Mouse (Mus musculus) neural tube, embryonic 11.5 days (tissue): ENCODE measurements around the gene Olfr65. TPM values are rescaled to one million over a fixed set of nuclear protein-coding genes. Genes with fewer than 3 reads are reported as not detected.

ENCODE experiments used
- ATAC-seq: fragments of 200-750 bp; cut with Nextera tagmentation; 2 replicates; pipeline ENCODE4 v1.8.0; 2017; ENCODE audit warnings: moderate number of reproducible peaks, mild to moderate bottlenecking, moderate TSS enrichment, moderate library complexity; ENCODE audit not compliant: insufficient read depth, low FRiP score, low TSS enrichment
- DNase-seq: peaks from one replicate; pipeline ENCODE4 v3.0.0-alpha.2; 2015; ENCODE audit warnings: low spot score
- H3K27ac ChIP-seq: fragments of 300-500 bp; sonication (generic); 2 replicates; pipeline ENCODE4 v1.5.1; 2014; ENCODE audit warnings: low read depth, mild to moderate bottlenecking, low read length
- H3K27me3 ChIP-seq: fragments of 300-500 bp; sonication (generic); 2 replicates; pipeline ENCODE4 v1.6.1; 2014; ENCODE audit warnings: mild to moderate bottlenecking, low read length, mixed read lengths; ENCODE audit not compliant: control insufficient read depth, insufficient read depth
- H3K36me3 ChIP-seq: fragments of 300-500 bp; sonication (generic); 2 replicates; pipeline ENCODE4 v1.6.1; 2014; ENCODE audit warnings: mild to moderate bottlenecking, low read length, moderate library complexity, mixed read lengths; ENCODE audit not compliant: control insufficient read depth, insufficient read depth
- H3K4me1 ChIP-seq: fragments of 300-500 bp; sonication (generic); 2 replicates; pipeline ENCODE4 v1.6.1; 2014; ENCODE audit warnings: low read length, mixed read lengths; ENCODE audit not compliant: control insufficient read depth, insufficient read depth
- H3K4me2 ChIP-seq: fragments of 300-500 bp; sonication (generic); 2 replicates; pipeline ENCODE4 v1.6.1; 2014; ENCODE audit warnings: low read depth, mild to moderate bottlenecking, moderate library complexity
- H3K4me3 ChIP-seq: fragments of 300-500 bp; sonication (generic); 2 replicates; pipeline ENCODE4 v1.5.1; 2014; ENCODE audit warnings: low read depth, low read length
- H3K9ac ChIP-seq: fragments of 300-500 bp; sonication (generic); 2 replicates; pipeline ENCODE4 v1.6.1; 2014; ENCODE audit warnings: mild to moderate bottlenecking, low read length
- H3K9me3 ChIP-seq: fragments of 300-500 bp; sonication (generic); 2 replicates; pipeline ENCODE4 v1.6.1; 2016; ENCODE audit warnings: low read length; ENCODE audit not compliant: control insufficient read depth
- WGBS: fragments of 180-500 bp; shearing (Covaris S2); extraction: QIAGEN DNeasy Blood & Tissue Kit; methylation state at CpG from one replicate; pipeline ENCODE4 v1.1.7; 2014; 5-methylcytosine and 5-hydroxymethylcytosine counted together
- polyA plus RNA-seq: library from polyadenylated mRNA; unstranded; fragments of >200 nt; fragmentation: Nextera tagmentation; extraction: Ambion mirVana; gene quantifications from 2 replicates; pipeline ENCODE4 v1.2.1, GENCODE M21; 2014

Olfr65 gene
- polyA plus RNA-seq, result not detected in 2 replicates

DNA sequence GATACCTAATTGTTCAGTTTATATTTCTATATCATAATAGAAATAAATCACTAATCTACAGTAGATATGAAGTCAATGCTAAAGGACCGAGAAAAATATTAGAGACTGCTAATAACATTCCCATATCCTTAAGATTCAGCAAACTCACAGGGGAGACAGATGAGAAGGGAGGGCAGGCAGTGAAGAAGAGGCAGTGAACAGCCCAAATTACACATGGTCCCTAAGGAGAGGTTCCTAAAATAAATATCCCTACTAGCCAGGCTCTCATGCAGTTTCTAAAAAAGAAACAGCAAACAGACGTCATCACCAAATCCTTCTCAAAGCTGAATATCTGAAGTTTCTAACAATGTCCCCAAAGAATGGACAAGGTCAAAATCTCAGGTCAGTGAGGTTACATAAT, at the start of gene Olfr65:
Gene Olfr65, plus strand, starts transcription at position 301 of the 400 bp plus-strand sequence.
- Histone ChIP-seq H3K27ac (no peak within 1 kb of the TSS), H3K4me2 (no peak within 1 kb of the TSS), H3K9me3 (no peaks in the 10 kb centered on the region), H3K9ac (no peak within 1 kb of the TSS), H3K27me3 (no peaks in the 10 kb centered on the region), H3K4me3 (no peak within 1 kb of the TSS), H3K36me3 (no peaks in the 10 kb centered on the region), H3K4me1 (no peaks in the 10 kb centered on the region)
- WGBS, result 73% methylated on average over 2 of the region's 2 CpGs
- DNase-seq (no peak), ATAC-seq (no peak)

- 69% methylated on average over 1 of the region's 1 CpGs for WGBS
- no peaks in the 10 kb centered on the region for H3K27me3 ChIP-seq
- H3K9ac ChIP-seq, result no peak overlapping the region
- no peaks in the 10 kb centered on the region for H3K9me3 ChIP-seq
- DNase-seq, result no peak
- no peak overlapping the region for H3K27ac ChIP-seq
- H3K36me3 ChIP-seq, result no peaks in the 10 kb centered on the region
- H3K4me1 ChIP-seq, result no peaks in the 10 kb centered on the region
- H3K4me2 ChIP-seq, result no peak overlapping the region
- H3K4me3 ChIP-seq, result no peak overlapping the region
- ATAC-seq, result no peak
Measured at GRCm38 (mm10) chr7:103854669-103855068, 48.6 kb upstream of the Olfr65 start.

GRCm38 (mm10) chr7:103859076-103859475, 44.2 kb upstream of the Olfr65 start:
- Histone ChIP-seq H3K9ac (no peak overlapping the region), H3K4me3 (no peak overlapping the region), H3K4me1 (no peaks in the 10 kb centered on the region), H3K9me3 (no peaks in the 10 kb centered on the region), H3K27ac (no peak overlapping the region), H3K4me2 (no peak overlapping the region), H3K27me3 (no peaks in the 10 kb centered on the region), H3K36me3 (no peaks in the 10 kb centered on the region)
- WGBS, result 80% methylated on average over 2 of the region's 2 CpGs
- DNase-seq (no peak), ATAC-seq (no peak)

GRCm38 (mm10) chr7:103860855-103861254, 42.4 kb upstream of the Olfr65 start:
- no peak overlapping the region for H3K4me2 ChIP-seq
- no peak overlapping the region for H3K27ac ChIP-seq
- H3K9ac ChIP-seq, result no peak overlapping the region
- WGBS, result 71% methylated on average over 1 of the region's 1 CpGs
- DNase-seq, result no peak
- no peak for ATAC-seq
- H3K27me3 ChIP-seq, result no peaks in the 10 kb centered on the region
- no peaks in the 10 kb centered on the region for H3K9me3 ChIP-seq
- no peaks in the 10 kb centered on the region for H3K36me3 ChIP-seq
- no peak overlapping the region for H3K4me3 ChIP-seq
- no peaks in the 10 kb centered on the region for H3K4me1 ChIP-seq

GRCm38 (mm10) chr7:103861531-103861930, 41.8 kb upstream of the Olfr65 start:
- no peak overlapping the region for H3K4me2 ChIP-seq
- DNase-seq (no peak), ATAC-seq (no peak)
- no peaks in the 10 kb centered on the region for H3K4me1 ChIP-seq
- H3K36me3 ChIP-seq, result no peaks in the 10 kb centered on the region
- H3K27me3 ChIP-seq, result no peaks in the 10 kb centered on the region
- 90% methylated on average over 3 of the region's 3 CpGs for WGBS
- no peaks in the 10 kb centered on the region for H3K9me3 ChIP-seq
- H3K4me3 ChIP-seq, result no peak overlapping the region
- H3K9ac ChIP-seq, result no peak overlapping the region
- no peak overlapping the region for H3K27ac ChIP-seq

DNA sequence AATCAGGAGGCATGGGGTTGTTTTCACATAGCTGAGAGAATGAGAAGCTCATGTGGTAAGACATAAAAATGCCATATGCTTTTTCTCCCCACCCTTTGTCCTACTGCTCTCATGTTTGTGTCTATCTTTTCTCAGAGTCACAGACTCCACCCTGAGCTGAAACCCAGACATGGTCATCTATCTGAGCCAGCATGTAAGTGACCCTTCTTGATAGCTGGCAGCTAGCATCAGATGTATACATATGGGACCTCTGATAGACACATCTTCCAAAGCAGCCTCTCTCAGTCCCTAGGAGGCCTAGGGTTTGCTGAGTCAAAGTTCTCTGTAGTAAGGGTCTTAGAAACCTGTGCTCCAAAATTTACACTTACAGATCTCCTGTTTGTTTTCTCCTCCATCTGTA, 37.6 kb upstream of the Olfr65 start:
- Histone ChIP-seq H3K4me1 (no peaks in the 10 kb centered on the region), H3K9ac (no peak overlapping the region), H3K36me3 (no peaks in the 10 kb centered on the region), H3K4me3 (no peak overlapping the region), H3K27ac (no peak overlapping the region), H3K9me3 (no peaks in the 10 kb centered on the region), H3K27me3 (no peaks in the 10 kb centered on the region), H3K4me2 (no peak overlapping the region)
- DNase-seq, result no peak
- ATAC-seq, result no peak

DNA sequence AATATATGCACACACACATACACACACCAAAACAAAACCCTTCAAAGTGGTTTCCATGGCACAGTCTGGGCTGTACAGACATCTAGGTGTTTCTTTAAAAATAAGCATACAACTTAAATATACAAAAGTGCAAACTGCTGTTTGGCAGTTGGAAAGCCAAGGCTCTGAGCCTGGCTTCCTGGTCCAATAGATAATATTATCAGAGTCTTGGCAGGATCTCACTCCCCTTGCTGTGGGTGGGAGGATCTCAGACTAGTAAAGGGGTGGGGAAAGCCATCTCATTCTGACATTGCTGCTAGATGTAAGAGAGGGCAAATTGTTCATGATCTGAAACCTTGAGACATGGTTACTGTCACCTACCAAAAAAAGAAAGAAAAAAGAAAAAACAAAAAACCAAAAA, 32.6 kb upstream of the Olfr65 start:
- DNase-seq (no peak), ATAC-seq (no peak)
- H3K4me2 ChIP-seq, result no peak overlapping the region
- H3K27ac ChIP-seq, result no peak overlapping the region
- H3K4me3 ChIP-seq, result no peak overlapping the region
- no peaks in the 10 kb centered on the region for H3K36me3 ChIP-seq
- no peaks in the 10 kb centered on the region for H3K27me3 ChIP-seq
- no peak overlapping the region for H3K9ac ChIP-seq
- H3K9me3 ChIP-seq, result no peaks in the 10 kb centered on the region
- no peaks in the 10 kb centered on the region for H3K4me1 ChIP-seq

DNA sequence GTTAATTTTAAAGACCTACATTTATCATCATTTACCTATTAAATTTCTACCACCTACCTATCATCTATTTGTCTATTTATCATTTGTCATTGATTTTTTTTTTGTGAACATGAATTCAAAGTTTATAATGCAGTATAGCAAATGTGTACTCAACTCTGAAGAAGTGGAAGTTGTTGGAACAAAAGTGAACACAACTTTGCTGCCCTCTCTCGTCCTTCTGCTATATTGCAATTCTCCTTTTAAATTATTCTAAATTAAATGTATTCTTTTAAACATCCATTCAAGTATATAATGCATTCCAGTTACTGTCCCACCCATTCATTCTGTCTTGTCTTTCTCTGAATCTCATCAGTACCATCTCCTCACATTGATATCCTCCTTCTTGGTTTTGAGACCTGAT, 30.2 kb upstream of the Olfr65 start:
- no peak for DNase-seq
- no peaks in the 10 kb centered on the region for H3K4me1 ChIP-seq
- no peak overlapping the region for H3K9ac ChIP-seq
- no peaks in the 10 kb centered on the region for H3K9me3 ChIP-seq
- no peaks in the 10 kb centered on the region for H3K27me3 ChIP-seq
- no peaks in the 10 kb centered on the region for H3K36me3 ChIP-seq
- no peak overlapping the region for H3K4me2 ChIP-seq
- H3K4me3 ChIP-seq, result no peak overlapping the region
- no peak for ATAC-seq
- H3K27ac ChIP-seq, result no peak overlapping the region
- WGBS, result 10% methylated on average over 1 of the region's 1 CpGs

- ATAC-seq (no peak), DNase-seq (no peak)
- Histone ChIP-seq H3K27me3 (no peaks in the 10 kb centered on the region), H3K4me2 (no peak overlapping the region), H3K9me3 (no peaks in the 10 kb centered on the region), H3K27ac (no peak overlapping the region), H3K4me1 (no peaks in the 10 kb centered on the region), H3K9ac (no peak overlapping the region), H3K36me3 (no peaks in the 10 kb centered on the region), H3K4me3 (no peak overlapping the region)
- 58% methylated on average over 5 of the region's 5 CpGs for WGBS
Measured at GRCm38 (mm10) chr7:103874451-103874850, 28.8 kb upstream of the Olfr65 start.
